Mouse (Mus musculus): ENCODE measurements at regions not wholly inside any gene's neighbourhood (a gene's known extent, or its start where the extent isn't known, plus 50 kb on each side); places are given as distances from the start of the nearest gene placed in this dataset.
A peak's percentile ranks its signal among the peaks of the same experiment; 100 is the strongest.

GRCm38 (mm10) chr7:95460889-95461288 is 710.2 kb upstream of the Tenm4 start:
- no peak for DNase-seq (ENCODE audit: low spot score)

DNA sequence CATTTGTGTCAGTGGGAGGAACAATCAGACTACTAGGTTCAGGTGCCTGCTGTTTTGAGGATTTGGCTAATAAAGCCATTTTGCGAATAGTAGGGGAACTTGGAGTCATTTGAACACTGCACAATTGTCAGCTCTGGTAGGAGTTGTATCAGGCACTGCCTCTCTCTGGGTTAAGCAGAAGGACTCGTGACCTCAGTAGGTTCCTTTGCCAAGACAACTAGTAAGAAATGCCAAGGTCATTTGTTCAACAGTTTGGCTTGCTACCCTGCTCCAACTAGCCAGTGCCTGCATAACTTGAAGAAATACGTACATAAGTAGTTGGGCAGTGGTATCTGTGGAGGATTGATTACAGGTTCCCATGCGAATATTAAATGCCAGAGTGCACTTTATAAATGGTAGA is 705.5 kb upstream of the Tenm4 start:
- DNase-seq (ENCODE audit: low spot score): no peak

- no peak for DNase-seq (ENCODE audit: low spot score)
Measured at GRCm38 (mm10) chr7:95467028-95467427, 704.0 kb upstream of the Tenm4 start.

GRCm38 (mm10) chr7:95473892-95474291 is 697.2 kb upstream of the Tenm4 start:
- DNase-seq (ENCODE audit: low spot score): no peak

GRCm38 (mm10) chr7:95480121-95480726 is 690.8 kb upstream of the Tenm4 start:
- no peak for DNase-seq (ENCODE audit: low spot score)

DNA sequence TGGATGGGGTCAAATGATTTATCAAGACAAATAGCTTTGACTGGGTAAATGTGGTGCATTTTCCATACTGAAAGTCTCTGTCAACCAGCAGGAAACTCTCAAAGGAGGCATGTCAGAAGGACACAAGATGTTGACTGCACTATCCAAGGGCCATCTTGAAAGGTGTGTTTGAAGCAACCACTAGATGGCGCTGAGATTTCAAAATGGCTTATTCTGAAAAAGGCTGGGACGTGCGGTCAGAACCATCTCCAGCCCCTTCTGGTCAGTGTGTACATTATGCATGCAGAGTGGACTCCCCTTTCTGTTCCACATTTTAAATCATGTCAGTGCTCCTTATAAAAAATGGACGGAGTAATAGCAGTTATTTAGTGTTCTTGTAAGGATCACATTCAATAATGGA is 681.4 kb upstream of the Tenm4 start:
- peak; percentile 8 for DNase-seq (ENCODE audit: low spot score)

- DNase-seq (ENCODE audit: low spot score): no peak
Measured at GRCm38 (mm10) chr7:95494793-95495192, 676.3 kb upstream of the Tenm4 start.

- no peak for DNase-seq (ENCODE audit: low spot score)
Measured at GRCm38 (mm10) chr7:95502959-95503358, 668.1 kb upstream of the Tenm4 start.

GRCm38 (mm10) chr7:95547256-95547655 is 623.8 kb upstream of the Tenm4 start:
- no peak for DNase-seq (ENCODE audit: low spot score)

GRCm38 (mm10) chr7:95550099-95550498 is 620.9 kb upstream of the Tenm4 start:
- DNase-seq (ENCODE audit: low spot score): no peak

GRCm38 (mm10) chr7:95551798-95552387 is 619.2 kb upstream of the Tenm4 start:
- no peak for DNase-seq (ENCODE audit: low spot score)

DNA sequence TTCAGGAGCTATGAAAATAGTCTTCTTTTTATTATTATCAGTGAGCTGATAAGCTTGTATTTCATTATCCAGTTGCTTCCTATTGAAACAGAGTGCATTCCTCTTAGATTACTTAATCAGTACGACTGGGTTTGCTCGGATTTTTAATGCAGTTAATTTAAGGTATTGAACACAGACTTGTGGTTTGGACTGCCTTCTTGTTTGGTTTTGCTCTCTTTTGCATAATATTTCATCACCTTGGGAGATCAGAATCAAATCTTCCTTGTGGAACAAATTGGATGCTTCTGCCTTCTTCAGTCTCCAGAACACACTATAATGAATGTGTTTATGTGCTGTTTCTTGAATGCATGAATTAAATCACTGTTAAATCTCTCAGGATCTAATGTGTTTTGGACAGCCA is 612.5 kb upstream of the Tenm4 start:
- DNase-seq (ENCODE audit: low spot score): no peak

- DNase-seq (ENCODE audit: low spot score): no peak
Measured at GRCm38 (mm10) chr7:95578633-95579032, 592.4 kb upstream of the Tenm4 start.

- DNase-seq (ENCODE audit: low spot score): no peak
Measured at GRCm38 (mm10) chr7:95581325-95581724, 589.7 kb upstream of the Tenm4 start.

DNA sequence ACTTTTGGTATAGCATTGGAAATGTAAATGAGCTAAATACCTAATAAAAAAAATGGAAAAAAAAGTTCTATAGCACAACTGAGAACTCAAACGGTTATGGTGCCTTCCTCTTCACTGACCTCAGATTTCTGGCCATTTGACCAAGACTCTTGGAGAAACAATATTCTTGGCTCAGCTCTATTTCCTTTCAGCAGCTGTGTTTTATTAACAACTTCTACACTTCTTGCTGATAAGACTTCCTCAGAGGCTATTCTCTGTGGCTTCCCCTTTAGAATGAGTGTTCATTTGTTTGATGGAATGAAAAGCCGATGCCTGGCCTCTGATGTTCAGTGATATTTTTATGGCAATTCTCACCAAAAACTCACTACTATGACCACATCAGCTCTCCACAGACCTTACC is 572.7 kb upstream of the Tenm4 start:
- DNase-seq (ENCODE audit: low spot score): no peak

DNA sequence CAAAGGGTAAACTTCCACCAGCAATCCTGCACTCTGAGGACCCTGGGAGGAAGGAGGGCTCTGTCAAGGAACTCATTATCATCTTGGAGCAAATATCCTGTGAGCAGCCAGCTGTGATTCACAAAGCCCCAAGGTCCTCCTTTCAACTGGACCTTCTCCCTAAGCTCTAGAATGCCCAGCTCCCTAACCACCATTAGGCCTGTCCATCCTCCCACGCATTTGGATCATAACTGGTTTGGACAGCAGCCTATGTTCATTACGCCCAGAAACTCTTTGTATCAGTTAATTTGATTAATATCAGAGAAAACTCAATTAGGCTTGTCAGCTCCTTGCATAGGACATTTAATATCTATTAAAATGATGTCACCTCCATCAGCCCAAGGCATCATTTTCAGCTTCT is 557.3 kb upstream of the Tenm4 start:
- DNase-seq (ENCODE audit: low spot score): no peak

GRCm38 (mm10) chr7:95617370-95617769 is 553.7 kb upstream of the Tenm4 start:
- no peak for DNase-seq (ENCODE audit: low spot score)

- no peak for DNase-seq (ENCODE audit: low spot score)
Measured at GRCm38 (mm10) chr7:95618170-95618569, 552.9 kb upstream of the Tenm4 start.

GRCm38 (mm10) chr7:95620079-95620478 is 551.0 kb upstream of the Tenm4 start:
- DNase-seq (ENCODE audit: low spot score): no peak

- no peak for DNase-seq (ENCODE audit: low spot score)
Measured at GRCm38 (mm10) chr7:95640683-95641082, 530.4 kb upstream of the Tenm4 start.

DNA sequence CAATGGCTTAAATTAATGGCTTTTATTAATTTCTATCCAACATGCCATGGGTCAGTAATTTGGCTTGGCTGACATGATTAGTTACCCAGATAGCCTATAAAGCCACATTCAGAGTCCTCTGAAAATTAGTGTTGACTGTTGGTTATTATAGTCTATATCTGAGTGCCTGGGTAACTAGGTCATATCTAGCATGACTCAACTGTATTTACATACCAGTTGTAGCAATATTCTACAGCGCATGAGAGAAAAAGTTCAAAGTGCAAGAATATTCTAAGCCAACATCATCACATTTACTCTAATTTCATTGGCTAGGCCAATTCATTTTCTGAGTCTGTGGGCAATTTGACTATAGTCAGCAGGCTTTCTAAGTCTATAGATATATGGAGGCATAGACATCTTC is 496.7 kb upstream of the Tenm4 start:
- no peak for DNase-seq (ENCODE audit: low spot score)

- DNase-seq (ENCODE audit: low spot score): no peak
Measured at GRCm38 (mm10) chr7:95682521-95682920, 488.5 kb upstream of the Tenm4 start.

DNA sequence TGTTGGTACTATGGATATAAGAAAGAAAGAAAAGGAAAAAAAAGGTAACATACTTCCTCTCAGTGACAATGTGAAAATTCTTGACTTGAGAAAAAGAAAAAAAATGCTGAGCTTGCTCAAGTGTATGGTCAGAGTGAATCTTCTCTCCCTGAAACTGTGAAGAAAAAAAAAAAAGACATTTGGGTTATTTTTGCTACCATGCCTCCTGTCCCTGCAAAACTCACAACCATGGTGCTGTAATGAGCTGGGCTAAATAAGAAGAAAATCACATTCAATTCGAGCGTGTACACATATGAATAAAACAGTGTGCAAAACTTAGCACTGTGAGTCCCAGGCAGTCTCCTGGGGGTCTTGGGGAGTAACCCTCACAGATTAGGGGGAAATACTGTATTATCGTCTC is 483.3 kb upstream of the Tenm4 start:
- DNase-seq (ENCODE audit: low spot score): no peak

All from thymus, postnatal 0 days (tissue).